Mouse (Mus musculus) hindbrain, embryonic 16.5 days (tissue): ENCODE measurements at regions not wholly inside any gene's neighbourhood (a gene's known extent, or its start where the extent isn't known, plus 50 kb on each side); places are given as distances from the start of the nearest gene placed in this dataset.
"Not testable (repeated sequence)": the region's sequence is repeated elsewhere in the genome, so short reads cannot be mapped to it uniquely, and the experiment has no call there.

Source experiments
- ATAC-seq: fragments of 200-750 bp; cut with Nextera tagmentation; 2 replicates; pipeline ENCODE4 v1.8.0; 2017; ENCODE audit warnings: moderate TSS enrichment, moderate library complexity
- H3K27ac ChIP-seq: fragments of 300-500 bp; sonication (generic); 2 replicates; pipeline ENCODE4 v1.5.1; 2014; ENCODE audit warnings: low read depth, mild to moderate bottlenecking, control low read depth, low read length, moderate library complexity
- H3K27me3 ChIP-seq: fragments of 300-500 bp; sonication (generic); replicated peaks from 2 replicates; pipeline ENCODE4 v1.6.1; 2014; ENCODE audit warnings: low read length; ENCODE audit not compliant: control insufficient read depth, insufficient read depth
- H3K36me3 ChIP-seq: fragments of 300-500 bp; sonication (generic); 2 replicates; pipeline ENCODE4 v1.6.1; 2014; ENCODE audit warnings: mild to moderate bottlenecking, low read length, moderate library complexity, mixed read lengths; ENCODE audit not compliant: control insufficient read depth, insufficient read depth
- H3K4me1 ChIP-seq: fragments of 300-500 bp; sonication (generic); 2 replicates; pipeline ENCODE4 v1.6.1; 2014; ENCODE audit warnings: low read depth, low read length; ENCODE audit not compliant: control insufficient read depth, insufficient read depth
- H3K4me2 ChIP-seq: fragments of 300-500 bp; sonication (generic); 2 replicates; pipeline ENCODE4 v1.6.1; 2014; ENCODE audit warnings: mild to moderate bottlenecking, low read length, control low read depth, moderate library complexity
- H3K4me3 ChIP-seq: fragments of 300-500 bp; sonication (generic); 2 replicates; pipeline ENCODE4 v1.5.1; 2014; ENCODE audit warnings: mild to moderate bottlenecking, low read length, control low read depth, moderate library complexity
- H3K9ac ChIP-seq: fragments of 300-500 bp; sonication (generic); 2 replicates; pipeline ENCODE4 v1.6.1; 2014; ENCODE audit warnings: low read depth, mild to moderate bottlenecking, control low read depth, low read length, moderate library complexity
- H3K9me3 ChIP-seq: fragments of 300-500 bp; sonication (generic); 2 replicates; pipeline ENCODE4 v1.6.1; 2014; ENCODE audit warnings: mild to moderate bottlenecking, low read length, moderate library complexity; ENCODE audit not compliant: control insufficient read depth
- WGBS: fragments of 180-500 bp; shearing (Covaris S2); extraction: QIAGEN DNeasy Blood & Tissue Kit; methylation state at CpG from one replicate; pipeline ENCODE4 v1.1.7; 2014; 5-methylcytosine and 5-hydroxymethylcytosine counted together

DNA sequence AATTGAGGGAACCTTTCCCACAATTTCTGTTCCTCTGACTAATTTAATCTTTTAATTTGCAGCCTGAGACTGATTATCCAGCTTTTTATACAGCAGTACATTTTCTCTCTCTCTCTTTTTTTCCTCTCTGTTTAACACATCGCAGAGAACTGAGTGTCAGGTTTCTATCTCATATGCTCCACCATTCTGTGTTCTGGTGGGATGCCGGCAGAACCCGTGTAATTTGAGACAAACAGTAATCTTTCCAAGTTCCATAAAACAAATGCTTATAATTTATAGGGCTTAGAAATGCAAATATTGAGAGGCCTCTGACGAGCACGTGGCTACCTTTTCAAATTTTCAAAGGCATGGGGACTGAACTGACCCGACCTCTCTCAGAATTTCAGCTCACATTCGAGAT is 59.1 kb downstream of the Zbtb18 start:
- Histone ChIP-seq H3K27ac (no peak overlapping the region), H3K4me1 (no peaks in the 10 kb centered on the region), H3K4me3 (no peak overlapping the region), H3K4me2 (no peak overlapping the region), H3K27me3 (no peaks in the 10 kb centered on the region), H3K9ac (no peak overlapping the region), H3K36me3 (no peaks in the 10 kb centered on the region), H3K9me3 (no peaks in the 10 kb centered on the region)
- no peak for ATAC-seq
- 62% methylated on average over 7 of the region's 7 CpGs for WGBS

DNA sequence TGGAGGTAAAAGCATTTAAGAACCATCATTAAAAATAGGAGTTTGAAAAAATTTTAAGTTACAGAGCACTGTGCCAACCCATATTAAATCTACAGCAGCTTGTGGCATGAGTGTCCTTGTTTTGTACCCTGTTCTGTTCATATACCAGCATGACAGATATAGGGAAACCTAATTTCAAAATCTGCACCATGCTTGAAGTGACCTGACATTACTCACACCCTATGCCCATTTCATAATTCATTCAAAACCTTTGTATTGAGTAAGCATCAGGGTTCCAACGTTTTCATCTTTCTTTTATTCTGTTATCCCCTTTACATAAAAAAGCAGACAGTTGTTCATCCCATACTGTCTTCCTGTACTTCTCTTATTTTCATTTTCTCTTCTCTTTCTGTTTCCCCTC is 61.8 kb downstream of the Zbtb18 start:
- no peak overlapping the region for H3K27ac ChIP-seq
- no peak overlapping the region for H3K4me3 ChIP-seq
- ATAC-seq: no peak
- no peaks in the 10 kb centered on the region for H3K27me3 ChIP-seq
- 69% methylated on average over 1 of the region's 1 CpGs for WGBS
- no peak overlapping the region for H3K4me2 ChIP-seq
- H3K9me3 ChIP-seq: no peaks in the 10 kb centered on the region
- no peak overlapping the region for H3K9ac ChIP-seq
- no peaks in the 10 kb centered on the region for H3K4me1 ChIP-seq
- H3K36me3 ChIP-seq: no peaks in the 10 kb centered on the region

DNA sequence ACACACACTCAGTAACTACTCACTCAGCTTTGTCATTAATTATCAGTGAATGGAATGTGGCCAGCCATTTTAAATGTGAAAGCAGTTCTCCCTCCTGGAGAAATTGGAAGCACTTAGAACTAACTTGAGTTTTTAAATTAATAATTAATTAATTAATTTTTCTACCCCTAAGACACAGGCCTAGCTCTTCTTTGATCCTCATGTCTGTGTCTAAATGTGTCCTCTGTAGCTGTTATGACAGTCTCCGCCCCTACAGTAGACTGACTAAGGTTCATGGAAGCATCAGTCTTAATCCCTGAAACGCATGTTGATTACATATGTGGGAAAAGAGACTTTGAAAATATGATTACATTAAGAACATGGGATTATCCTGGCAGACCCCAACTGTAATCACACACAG is 62.6 kb downstream of the Zbtb18 start:
- 97% methylated on average over 2 of the region's 2 CpGs for WGBS

DNA sequence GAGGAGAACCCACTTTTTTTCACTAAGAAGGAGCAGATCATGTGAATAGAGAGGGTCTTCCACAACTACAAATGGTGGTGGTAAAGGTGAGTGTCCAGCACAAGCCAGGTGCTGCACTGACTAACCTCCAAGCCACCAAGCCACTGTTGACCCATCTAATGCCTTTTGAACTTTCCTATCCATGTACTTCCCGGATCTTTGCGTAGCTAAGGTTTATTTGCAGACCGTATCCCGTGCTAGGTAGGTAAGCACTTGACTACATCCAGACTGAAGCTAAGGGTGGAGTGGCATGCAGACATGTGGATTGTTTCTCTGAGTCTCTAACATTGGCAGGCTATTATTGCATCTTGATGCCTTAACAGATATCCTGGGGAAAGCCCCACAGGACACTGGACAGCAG is 65.2 kb downstream of the Zbtb18 start:
- H3K9ac ChIP-seq, H3K36me3 ChIP-seq, H3K27ac ChIP-seq, H3K4me2 ChIP-seq, H3K4me3 ChIP-seq, ATAC-seq, H3K9me3 ChIP-seq, H3K27me3 ChIP-seq, H3K4me1 ChIP-seq: not testable (repeated sequence)
- WGBS: 91% methylated on average over 4 of the region's 4 CpGs

More for the DNA sequence above, 62.6 kb downstream of the Zbtb18 start:
- Histone ChIP-seq H3K9me3 (no peaks in the 10 kb centered on the region), H3K4me1 (no peaks in the 10 kb centered on the region), H3K27me3 (no peaks in the 10 kb centered on the region), H3K27ac (no peak overlapping the region), H3K36me3 (no peaks in the 10 kb centered on the region), H3K4me2 (no peak overlapping the region), H3K4me3 (no peak overlapping the region), H3K9ac (no peak overlapping the region)
- no peak for ATAC-seq

DNA sequence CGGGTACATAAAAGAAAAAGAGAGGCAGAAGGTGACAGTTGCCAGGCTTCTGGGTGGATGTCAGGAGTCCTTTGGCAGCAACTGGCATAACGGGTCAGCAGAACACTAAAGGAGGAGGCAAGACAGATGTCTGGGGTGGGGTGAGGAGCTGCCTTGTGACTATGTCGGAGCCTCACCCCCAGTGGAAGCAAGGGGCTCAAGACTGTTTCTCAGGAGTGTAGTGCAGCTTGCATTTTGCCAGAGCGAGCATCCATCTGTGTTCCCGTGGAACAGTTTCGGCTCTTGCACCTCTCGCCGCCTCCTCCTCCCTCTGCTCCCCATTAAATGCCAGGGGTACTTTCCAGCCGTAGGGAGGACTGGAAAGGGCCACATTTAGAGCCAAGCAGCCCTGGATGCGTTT is 67.6 kb downstream of the Zbtb18 start:
- Histone ChIP-seq H3K9ac (no peak overlapping the region), H3K4me1 (no peaks in the 10 kb centered on the region), H3K4me3 (no peak overlapping the region), H3K36me3 (no peaks in the 10 kb centered on the region), H3K9me3 (no peaks in the 10 kb centered on the region), H3K27ac (no peak overlapping the region), H3K27me3 (no peaks in the 10 kb centered on the region), H3K4me2 (no peak overlapping the region)
- no peak for ATAC-seq
- 64% methylated on average over 10 of the region's 10 CpGs for WGBS

DNA sequence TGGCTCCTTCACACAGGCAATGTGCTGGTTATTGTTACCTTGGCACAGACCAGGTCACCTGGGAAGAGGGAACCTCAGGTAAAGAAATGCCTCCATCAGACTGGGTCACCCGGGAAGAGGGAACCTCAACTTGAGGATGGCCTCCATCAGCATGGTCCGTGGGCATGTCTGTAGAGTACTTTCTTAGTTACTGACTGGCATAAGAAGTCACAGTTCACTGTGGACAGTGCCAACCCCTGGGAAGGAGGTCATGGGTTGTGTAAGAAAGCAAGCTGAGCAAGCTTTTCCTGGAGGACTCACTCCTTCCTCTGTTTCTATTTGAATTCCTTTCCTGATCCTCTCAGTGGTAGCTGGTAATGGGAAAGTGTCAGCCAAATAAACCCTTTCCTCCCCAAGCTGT is 70.0 kb downstream of the Zbtb18 start:
- no peak for ATAC-seq
- Histone ChIP-seq H3K27me3 (no peaks in the 10 kb centered on the region), H3K36me3 (no peaks in the 10 kb centered on the region), H3K27ac (no peak overlapping the region), H3K9ac (no peak overlapping the region), H3K4me1 (no peaks in the 10 kb centered on the region), H3K4me2 (no peak overlapping the region), H3K4me3 (no peak overlapping the region), H3K9me3 (no peaks in the 10 kb centered on the region)
- 91% methylated on average over 2 of the region's 2 CpGs for WGBS

DNA sequence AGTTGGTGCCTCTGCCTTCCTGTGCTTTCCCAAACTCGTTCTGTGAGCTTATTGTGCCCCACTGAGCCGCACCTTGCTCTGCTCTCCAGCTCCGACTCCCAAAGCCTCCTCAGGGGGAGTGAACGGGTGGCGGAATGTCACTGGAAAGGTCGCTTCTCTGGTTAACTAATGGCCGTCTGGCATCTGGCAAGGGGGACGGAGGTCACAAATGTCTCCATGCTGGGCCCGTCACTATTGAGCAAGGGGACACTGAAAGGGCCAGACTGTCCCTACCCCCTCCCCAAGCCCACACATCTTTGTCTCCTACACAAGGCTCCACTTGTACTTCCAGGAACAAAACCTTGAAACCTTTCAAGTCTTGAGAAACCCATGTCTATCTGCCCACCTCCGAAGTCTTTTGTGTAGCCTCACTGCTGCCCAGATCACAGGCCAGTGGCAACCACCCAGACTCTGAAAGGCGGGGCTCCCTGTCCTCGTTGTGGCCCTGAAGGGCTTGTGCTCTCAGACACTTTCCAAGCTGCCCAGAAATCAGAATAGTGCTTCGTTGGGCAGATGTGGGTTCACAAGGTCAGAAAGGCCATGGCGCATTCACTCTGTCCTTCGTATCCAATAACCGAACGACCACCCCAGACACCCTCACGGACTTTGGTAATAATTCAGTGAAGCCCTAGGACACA is 75.9 kb downstream of the Zbtb18 start:
- no peak overlapping the region for H3K4me2 ChIP-seq
- H3K4me1 ChIP-seq: peaks cover 11% of the 10 kb centered on the region
- no peaks in the 10 kb centered on the region for H3K9me3 ChIP-seq
- WGBS: 16% methylated on average over 18 of the region's 18 CpGs
- no peaks in the 10 kb centered on the region for H3K27me3 ChIP-seq
- no peak for ATAC-seq
- no peaks in the 10 kb centered on the region for H3K36me3 ChIP-seq
- H3K4me3 ChIP-seq: no peak overlapping the region
- H3K27ac ChIP-seq: no peak overlapping the region
- H3K9ac ChIP-seq: no peak overlapping the region

DNA sequence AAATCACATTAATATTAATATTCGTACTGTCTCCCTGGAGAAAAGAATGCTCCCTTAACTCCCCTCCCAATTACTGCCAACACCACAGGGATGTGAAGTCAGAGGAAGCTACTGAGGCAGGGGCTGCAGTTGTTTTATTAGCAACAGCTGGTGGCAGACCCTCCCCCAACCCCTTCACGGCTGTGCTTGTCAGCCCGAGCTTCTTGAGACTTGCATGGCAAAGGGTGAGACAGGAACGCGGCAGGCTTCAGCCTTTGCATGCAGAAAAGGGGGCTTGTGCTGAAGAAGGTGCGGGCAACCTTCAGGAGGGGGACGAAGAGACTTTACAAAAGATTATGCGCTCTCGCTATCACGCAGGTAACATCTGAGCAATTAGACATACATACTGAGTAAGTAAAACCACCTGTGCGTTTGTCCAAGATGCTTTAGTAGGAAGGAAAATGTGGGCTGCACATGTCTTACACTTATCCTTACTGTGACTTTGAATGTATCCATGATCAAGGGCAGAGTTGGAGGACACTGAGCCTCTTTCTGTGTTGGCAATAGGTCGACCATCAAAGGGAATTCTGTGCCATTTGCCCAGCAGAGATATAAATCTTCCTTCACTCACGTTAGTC is 76.9 kb downstream of the Zbtb18 start:
- 19% methylated on average over 13 of the region's 13 CpGs for WGBS
- no peak overlapping the region for H3K4me3 ChIP-seq
- peak; percentile 63; the same call in 1 of the 2 replicates for ATAC-seq
- no peak overlapping the region for H3K27ac ChIP-seq
- H3K9ac ChIP-seq: no peak overlapping the region
- H3K36me3 ChIP-seq: no peaks in the 10 kb centered on the region
- H3K9me3 ChIP-seq: no peaks in the 10 kb centered on the region
- H3K27me3 ChIP-seq: no peaks in the 10 kb centered on the region
- H3K4me2 ChIP-seq: peak overlapping the region; percentile 19
- H3K4me1 ChIP-seq: peaks cover 11% of the 10 kb centered on the region

DNA sequence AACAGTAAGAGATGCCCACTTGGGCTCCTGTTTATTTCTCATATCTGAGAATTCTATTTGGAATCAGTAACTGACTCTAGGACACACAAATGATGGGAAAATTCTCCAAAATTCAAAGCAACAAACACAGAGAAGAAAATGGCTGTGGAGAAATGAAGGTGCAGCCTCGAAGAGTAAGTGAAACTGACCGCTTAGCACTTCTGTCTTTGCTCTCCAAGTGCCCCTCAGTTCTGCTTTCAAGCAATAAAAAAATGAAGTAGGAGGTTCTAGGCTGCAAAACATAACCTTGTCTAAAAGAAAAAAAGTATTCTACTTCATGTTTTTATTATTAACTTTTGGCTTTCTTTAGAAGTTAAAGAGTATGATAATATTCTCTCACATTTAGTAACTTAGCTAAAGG is 79.0 kb downstream of the Zbtb18 start:
- Histone ChIP-seq H3K27me3 (no peaks in the 10 kb centered on the region), H3K36me3 (no peaks in the 10 kb centered on the region), H3K9me3 (no peaks in the 10 kb centered on the region), H3K4me3 (no peak overlapping the region), H3K4me1 (peaks cover 11% of the 10 kb centered on the region), H3K9ac (no peak overlapping the region), H3K4me2 (no peak overlapping the region), H3K27ac (no peak overlapping the region)
- 91% methylated on average over 2 of the region's 2 CpGs for WGBS
- ATAC-seq: no peak
